In the genomic region with DNA sequence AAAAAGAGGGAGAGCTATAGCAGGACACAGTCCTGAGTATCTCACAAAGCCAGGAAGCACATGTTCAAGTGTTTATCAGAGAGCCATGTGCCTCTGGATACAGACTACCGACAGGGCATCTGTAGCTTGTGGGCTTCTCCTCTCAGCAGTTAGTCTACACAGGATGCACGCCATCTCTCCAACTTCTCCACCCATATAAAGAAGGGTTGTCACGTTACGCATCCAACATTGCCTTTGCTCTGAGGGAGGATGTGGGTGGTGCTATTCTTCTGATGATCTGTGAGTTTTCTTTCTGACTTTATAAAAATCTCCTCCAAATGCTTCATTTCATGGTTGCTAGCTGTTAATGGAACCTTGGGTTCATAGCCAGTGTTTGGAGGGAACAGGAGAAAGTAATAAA, we compare ENCODE assay signal across 27 mouse cellular contexts.
DNase-seq lines count a peak whose midpoint lies in the region; ATAC-seq and TF ChIP-seq lines count a peak whose summit lies in the region.
"Had no signal": no experiment of that assay in that cellular context is flagged by ENCODE, and none has a peak within 500 bp of the region (broad histone marks: within the 10 kb centered on the region; RNA-seq: fewer than 3 reads in every experiment).

No protein-coding gene starts in this region.

- 61% methylated on average over 4 of the region's 4 CpGs for WGBS in heart, embryonic 12.5 days
- 45% methylated on average over 4 of the region's 4 CpGs for WGBS in heart, adult 2 months
- 81% methylated on average over 4 of the region's 4 CpGs for WGBS in cerebellum, adult 2 months

- no peaks in the 10 kb centered on the region for H3K79me2 ChIP-seq in heart, adult 2 months (replicated peaks; ENCODE audit: control insufficient read depth, insufficient read depth, low read length)

- DNase-seq in frontal cortex, postnatal 14 days (ENCODE audit: low spot score in 2 of 2), result no peak
- DNase-seq in heart, adult 2 months, result no peak
- DNase-seq in right cerebral cortex, adult 18-20 months, result peak; percentile 6
- no peak for DNase-seq in right cerebral cortex, postnatal 4 days
- DNase-seq in telencephalon, adult 2 months (ENCODE audit: low read depth, low spot score), result peak; percentile 26
- no peak for DNase-seq in cerebellum, adult 2 months
- DNase-seq: adrenal gland, adult 8-10 months; adrenal gland, postnatal 25 days; cerebellum, adult 18-20 months; cerebellum, adult 9-11 months; cerebellum, postnatal 25 days; forebrain, postnatal 0 days; gastrocnemius, postnatal 10 days; gastrocnemius, postnatal 36 days; heart, postnatal 14 days had no signal

- peak; percentile 62 for ATAC-seq in frontal cortex, adult (ENCODE audit: low TSS enrichment)
- ATAC-seq in heart, embryonic 12.5 days (ENCODE audit: insufficient number of reproducible peaks, low FRiP score), result 0 out of 2 replicates have a peak, but pooled peaks have one; percentile 33
- ATAC-seq: activated CD4-positive, CD25-positive, alpha-beta regulatory T cell, adult 4 months; forebrain, embryonic 14.5 days; forebrain, postnatal 0 days; hindbrain, embryonic 16.5 days; intestine, embryonic 16.5 days had no signal

- intact Hi-C loops in heart, adult 2 months (cut with DNase I), result no loop called here

- no peak overlapping the region for H3K9ac ChIP-seq in heart, embryonic 12.5 days
- no peak overlapping the region for H3K9ac ChIP-seq in heart, adult 2 months (ENCODE audit: low read depth, low read length)
- H3K9ac ChIP-seq: embryonic facial prominence, embryonic 12.5 days; embryonic facial prominence, embryonic 15.5 days; forebrain, postnatal 0 days; heart, embryonic 15.5 days; hindbrain, embryonic 13.5 days had no signal

- H3K27me3 ChIP-seq in heart, embryonic 12.5 days (replicated peaks), result no peaks in the 10 kb centered on the region
- no peaks in the 10 kb centered on the region for H3K27me3 ChIP-seq in heart, adult 2 months (ENCODE audit: control insufficient read depth, insufficient read depth, low read length)
- H3K27me3 ChIP-seq in cerebellum, adult 2 months (ENCODE audit: control insufficient read depth, insufficient read depth, low read length), result no peaks in the 10 kb centered on the region
- H3K27me3 ChIP-seq: embryonic facial prominence, embryonic 12.5 days; embryonic facial prominence, embryonic 15.5 days; heart, embryonic 15.5 days; hindbrain, embryonic 13.5 days had no signal

- TF ChIP-seq POLR2A in heart, adult 2 months (IDR thresholded peaks at IDR 0.05; ENCODE audit: insufficient read depth, low read depth, low read length), result no peak
- TF ChIP-seq POLR2A in cerebellum, adult 2 months (IDR thresholded peaks at IDR 0.05; ENCODE audit: borderline replicate concordance, insufficient read depth, low read length), result no peak

- H3K9me3 ChIP-seq in heart, embryonic 12.5 days (replicated peaks), result no peaks in the 10 kb centered on the region
- H3K9me3 ChIP-seq: embryonic facial prominence, embryonic 12.5 days; embryonic facial prominence, embryonic 15.5 days; heart, embryonic 15.5 days; hindbrain, embryonic 10.5 days; hindbrain, embryonic 13.5 days had no signal

- H3K27ac ChIP-seq in heart, embryonic 12.5 days (ENCODE audit: poor library complexity, severe bottlenecking), result no peak overlapping the region
- H3K27ac ChIP-seq in heart, adult 2 months, result no peak overlapping the region
- H3K27ac ChIP-seq in cerebellum, adult 2 months (ENCODE audit: insufficient read depth, low read length), result no peak overlapping the region
- H3K27ac ChIP-seq: embryonic facial prominence, embryonic 12.5 days; embryonic facial prominence, embryonic 15.5 days; heart, embryonic 15.5 days; hindbrain, embryonic 10.5 days; hindbrain, embryonic 13.5 days had no signal

- 0 out of 2 replicates have a peak, but pooled peaks cover 2% of the 10 kb centered on the region for H3K4me1 ChIP-seq in heart, embryonic 12.5 days (replicated peaks)
- H3K4me1 ChIP-seq in heart, adult 2 months (ENCODE audit: control insufficient read depth, insufficient read depth, low read length), result no peaks in the 10 kb centered on the region
- no peaks in the 10 kb centered on the region for H3K4me1 ChIP-seq in cerebellum, adult 2 months (ENCODE audit: control insufficient read depth, insufficient read depth, low read length)
- H3K4me1 ChIP-seq: heart, embryonic 15.5 days; hindbrain, embryonic 10.5 days; hindbrain, embryonic 13.5 days had no signal

- no peak for TF ChIP-seq EP300 in heart, adult 2 months (IDR thresholded peaks at IDR 0.05; ENCODE audit: insufficient read depth, low read depth, low read length)

- H3K4me3 ChIP-seq in heart, embryonic 12.5 days, result no peak overlapping the region
- no peak overlapping the region for H3K4me3 ChIP-seq in heart, adult 2 months
- no peak overlapping the region for H3K4me3 ChIP-seq in cerebellum, adult 2 months (replicated peaks; ENCODE audit: insufficient read depth, low read depth, low read length)
- H3K4me3 ChIP-seq: embryonic facial prominence, embryonic 12.5 days; embryonic facial prominence, embryonic 15.5 days; heart, embryonic 15.5 days; hindbrain, embryonic 10.5 days; hindbrain, embryonic 13.5 days had no signal

- no peak for TF ChIP-seq CTCF in heart, adult 2 months (IDR thresholded peaks at IDR 0.05)
- TF ChIP-seq CTCF in cerebellum, adult 2 months (IDR thresholded peaks at IDR 0.05; ENCODE audit: borderline replicate concordance, insufficient read depth, low read depth, low read length), result no peak

- no peaks in the 10 kb centered on the region for H3K36me3 ChIP-seq in heart, embryonic 12.5 days
- no peaks in the 10 kb centered on the region for H3K36me3 ChIP-seq in heart, adult 2 months (ENCODE audit: control insufficient read depth, insufficient read depth, low read length)
- H3K36me3 ChIP-seq: embryonic facial prominence, embryonic 12.5 days; embryonic facial prominence, embryonic 15.5 days; heart, embryonic 15.5 days; hindbrain, embryonic 10.5 days; hindbrain, embryonic 13.5 days had no signal

- H3K4me2 ChIP-seq in heart, embryonic 12.5 days, result no peak overlapping the region
- H3K4me2 ChIP-seq: embryonic facial prominence, embryonic 12.5 days; embryonic facial prominence, embryonic 15.5 days; heart, embryonic 11.5 days; heart, embryonic 15.5 days; hindbrain, embryonic 13.5 days had no signal

Comparison
In these comparisons a context has a peak if more than half of its experiments do, and no peak if none do; other contexts are left out.
1. DNase-seq: peak in right cerebral cortex, adult 18-20 months (single experiment) and telencephalon, adult 2 months (single experiment); none in frontal cortex, postnatal 14 days (0 of 2), heart, adult 2 months (0 of 2), right cerebral cortex, postnatal 4 days (single experiment) and cerebellum, adult 2 months (0 of 2).